ENCODE assay signal across 8 mouse cellular contexts in the genomic region with DNA sequence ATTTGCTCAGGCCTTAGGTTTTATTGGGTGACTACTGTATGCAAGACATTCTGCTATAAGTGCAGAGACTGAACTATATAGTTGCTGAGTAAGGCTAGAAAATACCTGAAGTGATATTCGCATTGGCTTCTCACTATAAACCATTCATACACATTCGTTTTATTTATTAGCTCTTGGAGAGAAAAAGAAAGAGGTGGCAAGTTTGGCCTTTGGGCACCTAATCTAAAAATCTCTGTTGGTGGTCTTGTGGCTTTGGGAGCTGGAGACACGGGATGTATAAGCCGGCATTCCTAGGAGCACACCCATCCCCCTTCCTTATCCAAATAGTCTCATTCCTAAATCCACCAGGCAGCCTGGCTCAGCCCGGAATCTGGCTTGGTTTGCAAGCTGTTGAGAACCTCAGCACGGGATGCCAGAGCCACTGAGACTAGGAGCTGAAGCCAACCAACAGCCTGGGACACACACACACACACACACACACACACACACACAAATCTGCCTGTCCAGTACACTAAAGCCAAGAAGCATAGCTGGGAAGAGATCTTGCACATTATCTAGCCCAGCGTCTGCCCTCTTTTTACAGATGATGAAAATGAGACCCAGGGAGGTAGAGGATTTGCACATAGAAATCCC. TPM values are rescaled to one million over a fixed set of nuclear protein-coding genes. Genes with fewer than 3 reads are reported as not detected.
A peak's percentile ranks its signal among the peaks of the same experiment; 100 is the strongest.
DNase-seq lines count a peak whose midpoint lies in the region; ATAC-seq and TF ChIP-seq lines count a peak whose summit lies in the region.

No protein-coding gene starts in this region.

- peak; percentile 69 for DNase-seq in Muller cell, postnatal 12 days (ENCODE audit: inconsistent ontology term)
- DNase-seq in cerebellum, adult 18-20 months = peak; percentile 68 to 72
- peak; percentile 67 for DNase-seq in hindbrain, embryonic 10.5 days (ENCODE audit: low spot score)
- DNase-seq in left cerebral cortex, adult 2 months (ENCODE audit: extremely low spot score in 1 of 2, low spot score in 2 of 2) = peak; percentile 26 to 28
- peak; percentile 21 for DNase-seq in lung, postnatal 25 days (ENCODE audit: low spot score)
- DNase-seq in skeletal muscle tissue, adult 2 months (ENCODE audit: low read depth, low spot score) = peak; percentile 36
- no peak for DNase-seq in thymus, postnatal 10 days (ENCODE audit: low spot score in 2 of 2)

- peak; percentile 21; the same call in 1 of the 2 replicates for ATAC-seq in frontal cortex, adult (ENCODE audit: low TSS enrichment)

- H3K4me1 ChIP-seq in hindbrain, embryonic 10.5 days (replicated peaks) = peaks cover 50% of the 10 kb centered on the region

- peak overlapping the region; percentile 99 for H3K27ac ChIP-seq in hindbrain, embryonic 10.5 days
- peak overlapping the region; percentile 96; the same call in 1 of the 2 replicates for H3K27ac ChIP-seq in left cerebral cortex, adult 2 months

- peak overlapping the region; percentile 92 for H3K4me3 ChIP-seq in hindbrain, embryonic 10.5 days
- peak overlapping the region; percentile 90 for H3K4me3 ChIP-seq in left cerebral cortex, adult 2 months

- peaks cover 47% of the 10 kb centered on the region for H3K36me3 ChIP-seq in hindbrain, embryonic 10.5 days

- no peak for TF ChIP-seq CTCF in left cerebral cortex, adult 2 months (IDR thresholded peaks at IDR 0.05)

- WGBS in hindbrain, embryonic 10.5 days = 13% methylated on average over 7 of the region's 7 CpGs

- H3K27me3 ChIP-seq in hindbrain, embryonic 10.5 days (ENCODE audit: insufficient read depth, poor library complexity, severe bottlenecking) = no peaks in the 10 kb centered on the region; the same call in 1 of the 2 replicates

- no peaks in the 10 kb centered on the region for H3K9me3 ChIP-seq in hindbrain, embryonic 10.5 days

- intact Hi-C loops in left cerebral cortex, adult 2 months (cut with DNase I) = loop anchor here (2.0 to 5.0 kb wide), 6 partner anchors 175 to 839 kb away; no protein-coding TSS in a partner anchor

RNA-seq across cellular contexts. Expression of a gene that starts 3.0 kb away (rescaled TPM):
- polyA plus RNA-seq in hindbrain, embryonic 10.5 days (2016; fragmentation: Nextera tagmentation; extraction: Ambion mirVana) = 154 and 217 TPM in 2 replicates
- 10 to 100 TPM; 19.5 to 21.9 TPM for total RNA-seq in left cerebral cortex, adult 2 months (2021)

Comparison
In these comparisons a context has a peak if more than half of its experiments do, and no peak if none do; other contexts are left out.
1. DNase-seq: peak in Muller cell, postnatal 12 days (single experiment), cerebellum, adult 18-20 months (2 of 2), hindbrain, embryonic 10.5 days (single experiment), left cerebral cortex, adult 2 months (2 of 2), lung, postnatal 25 days (single experiment) and skeletal muscle tissue, adult 2 months (single experiment); none in thymus, postnatal 10 days (0 of 2).